Mouse (Mus musculus) heart, adult 18-20 months (tissue): ENCODE measurements around the gene Grin1. TPM values are rescaled to one million over a fixed set of nuclear protein-coding genes. Genes with fewer than 3 reads are reported as not detected.
A peak's percentile ranks its signal among the peaks of the same experiment; 100 is the strongest.
"Not testable (repeated sequence)": the region's sequence is repeated elsewhere in the genome, so short reads cannot be mapped to it uniquely, and the experiment has no call there.

ENCODE experiments used
- DNase-seq, 2 experiments: peaks; one replicate each; pipeline ENCODE4 v3.0.0; 2021 to 2022; ENCODE audit warnings: mixed read lengths in 1 of 2
- total RNA-seq, 2 experiments: library from RNA; stranded (reverse); gene quantifications; 2 replicates each; pipeline ENCODE4 v1.2.3; 2021

Grin1 gene
- total RNA-seq, 2 experiments from 2014 or later, result not detected

- peak; percentile 36 to 56 for DNase-seq
These were observed 31.9 kb downstream of the Grin1 start for GRCm38 (mm10) chr2:25286837-25287636.

GRCm38 (mm10) chr2:25286314-25286713, 32.7 kb downstream of the Grin1 start:
- DNase-seq, result no peak

GRCm38 (mm10) chr2:25285551-25285950, 33.4 kb downstream of the Grin1 start:
- no peak for DNase-seq

GRCm38 (mm10) chr2:25278928-25279882, 39.8 kb downstream of the Grin1 start:
- peak; percentile 73 to 90 for DNase-seq

GRCm38 (mm10) chr2:25273010-25273409, 46.0 kb downstream of the Grin1 start:
- DNase-seq, result no peak

GRCm38 (mm10) chr2:25272515-25272914, 46.5 kb downstream of the Grin1 start:
- DNase-seq, result no peak

GRCm38 (mm10) chr2:25271827-25272511, 47.0 kb downstream of the Grin1 start, which contains the start of the genes Ssna1 and Anapc2:
Gene Ssna1 (minus strand): TSS chr2:25272438.
Gene Anapc2 (plus strand): TSS chr2:25272478.
- DNase-seq, result peak; percentile 97 to 99

- DNase-seq, result no peak
These were observed 51.2 kb downstream of the Grin1 start for GRCm38 (mm10) chr2:25267746-25268309.

GRCm38 (mm10) chr2:25267241-25267640, 51.7 kb downstream of the Grin1 start:
- no peak for DNase-seq

GRCm38 (mm10) chr2:25266720-25267119, 52.3 kb downstream of the Grin1 start:
- peak; percentile 59 to 73 for DNase-seq

- DNase-seq, result peak; percentile 49 to 76
These were observed 52.9 kb downstream of the Grin1 start for GRCm38 (mm10) chr2:25265897-25266656.

- DNase-seq, result no peak
These were observed 54.1 kb downstream of the Grin1 start for GRCm38 (mm10) chr2:25264851-25265250.

GRCm38 (mm10) chr2:25264286-25264660, 54.7 kb downstream of the Grin1 start:
- no peak for DNase-seq

GRCm38 (mm10) chr2:25263623-25264285, 55.2 kb downstream of the Grin1 start:
- no peak for DNase-seq

GRCm38 (mm10) chr2:25262795-25263622, 56.0 kb downstream of the Grin1 start:
- DNase-seq, result peak; percentile 26 to 35

GRCm38 (mm10) chr2:25262291-25262767, 56.7 kb downstream of the Grin1 start, which contains the start of gene Tprn:
Gene Tprn (plus strand): TSS chr2:25262618.
- DNase-seq, result peak; percentile 94 to 98

- no peak for DNase-seq
These were observed 57.1 kb downstream of the Grin1 start for GRCm38 (mm10) chr2:25261870-25262269.

GRCm38 (mm10) chr2:25258887-25259286, 60.1 kb downstream of the Grin1 start:
- DNase-seq, result no peak

- DNase-seq, result not testable (repeated sequence)
These were observed 61.7 kb downstream of the Grin1 start for GRCm38 (mm10) chr2:25257250-25257649.
